Mouse (Mus musculus) monocyte, adult 5-6 weeks (primary cell): ENCODE measurements around the gene Ncstn. TPM values are rescaled to one million over a fixed set of nuclear protein-coding genes. Genes with fewer than 3 reads are reported as not detected.

ENCODE experiments used
- ATAC-seq: fragments of 153-309, 156-312 bp; replicated peaks from 2 replicates; pipeline ENCODE4 v1.8.0; 2017; ENCODE audit warnings: mild to moderate bottlenecking; ENCODE audit not compliant: low TSS enrichment, insufficient number of reproducible peaks, severe bottlenecking, poor library complexity, low FRiP score
- total RNA-seq: library from RNA; stranded (forward); fragments of 200-1000, 200-491, 200-594 nt; gene quantifications from 3 replicates; pipeline ENCODE4 v1.2.3, GENCODE M21; 2017

The Ncstn gene
- total RNA-seq, 1 experiment from 2014 or later, result 47.2 TPM

GRCm38 (mm10) chr1:172046938-172047337, 35.7 kb downstream of the Ncstn start:
- peak; percentile 60; the same call in 1 of the 2 replicates for ATAC-seq

- ATAC-seq, result no peak
Measured at GRCm38 (mm10) chr1:172046410-172046809, 36.2 kb downstream of the Ncstn start.

GRCm38 (mm10) chr1:172029914-172030313, 52.7 kb downstream of the Ncstn start:
- no peak for ATAC-seq

- ATAC-seq, result no peak
Measured at GRCm38 (mm10) chr1:172028394-172029275, 54.0 kb downstream of the Ncstn start, which contains the start of gene Vangl2. TSS of gene Vangl2 (minus strand) at chr1:172028444.

- no peak for ATAC-seq
Measured at GRCm38 (mm10) chr1:172027809-172028102, 54.8 kb downstream of the Ncstn start.

GRCm38 (mm10) chr1:172027010-172027808, 55.4 kb downstream of the Ncstn start:
- peak; percentile 41; the same call in 1 of the 2 replicates for ATAC-seq

GRCm38 (mm10) chr1:172026201-172026901, 56.2 kb downstream of the Ncstn start:
- no peak for ATAC-seq

- no peak for ATAC-seq
Measured at GRCm38 (mm10) chr1:172025201-172025904, 57.2 kb downstream of the Ncstn start.

- ATAC-seq, result no peak
Measured at GRCm38 (mm10) chr1:172024140-172024895, 58.3 kb downstream of the Ncstn start.

- no peak for ATAC-seq
Measured at GRCm38 (mm10) chr1:172019863-172020521, 62.6 kb downstream of the Ncstn start.

- ATAC-seq, result no peak
Measured at GRCm38 (mm10) chr1:172019339-172019738, 63.3 kb downstream of the Ncstn start.

GRCm38 (mm10) chr1:172018336-172019311, 64.0 kb downstream of the Ncstn start:
- no peak for ATAC-seq

GRCm38 (mm10) chr1:172017517-172018070, 65.0 kb downstream of the Ncstn start:
- no peak for ATAC-seq

GRCm38 (mm10) chr1:172016660-172017516, 65.7 kb downstream of the Ncstn start:
- ATAC-seq, result no peak

GRCm38 (mm10) chr1:172016031-172016430, 66.6 kb downstream of the Ncstn start:
- no peak for ATAC-seq
